Mouse (Mus musculus): ENCODE data around the gene Arhgap15.
"Not testable (repeated sequence)": the region's sequence is repeated elsewhere in the genome, so short reads cannot be mapped to it uniquely, and the experiment has no call there.

Gene Arhgap15

DNA sequence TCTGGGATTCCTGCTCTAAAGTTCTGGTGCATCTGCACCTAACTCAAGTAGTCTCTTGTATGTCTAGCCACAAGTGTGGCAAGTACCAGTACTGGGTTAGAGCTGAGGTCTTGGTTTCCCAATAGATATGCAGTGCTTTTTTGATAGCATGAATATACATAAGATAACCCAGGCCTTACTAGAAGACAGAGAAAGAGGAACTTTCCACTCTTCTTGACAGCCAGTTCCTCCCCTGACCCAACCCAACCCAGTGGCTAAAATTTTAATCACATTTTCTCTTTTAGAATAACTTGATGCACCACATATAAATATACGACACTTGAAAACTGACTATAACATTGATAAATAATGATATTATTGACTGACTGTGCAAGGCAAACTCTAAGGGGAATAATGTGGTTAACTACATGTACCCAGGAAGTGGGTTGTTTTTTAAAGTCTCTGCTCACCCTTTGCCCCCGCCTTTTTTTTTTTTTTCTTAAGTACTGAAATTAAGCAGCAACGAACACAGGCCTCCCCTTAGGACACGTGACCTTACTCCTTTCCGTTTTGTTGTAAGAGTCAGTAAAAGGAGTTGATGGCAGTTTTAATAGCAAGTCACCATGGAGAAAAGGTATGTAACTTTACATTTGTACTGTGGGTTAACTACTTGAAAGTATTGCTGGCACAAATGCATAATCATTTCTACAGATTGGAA lies at the start of gene Arhgap15:
Gene Arhgap15, plus strand, starts transcription at position 538 of the 697 bp plus-strand sequence.
- no peak for DNase-seq

DNA sequence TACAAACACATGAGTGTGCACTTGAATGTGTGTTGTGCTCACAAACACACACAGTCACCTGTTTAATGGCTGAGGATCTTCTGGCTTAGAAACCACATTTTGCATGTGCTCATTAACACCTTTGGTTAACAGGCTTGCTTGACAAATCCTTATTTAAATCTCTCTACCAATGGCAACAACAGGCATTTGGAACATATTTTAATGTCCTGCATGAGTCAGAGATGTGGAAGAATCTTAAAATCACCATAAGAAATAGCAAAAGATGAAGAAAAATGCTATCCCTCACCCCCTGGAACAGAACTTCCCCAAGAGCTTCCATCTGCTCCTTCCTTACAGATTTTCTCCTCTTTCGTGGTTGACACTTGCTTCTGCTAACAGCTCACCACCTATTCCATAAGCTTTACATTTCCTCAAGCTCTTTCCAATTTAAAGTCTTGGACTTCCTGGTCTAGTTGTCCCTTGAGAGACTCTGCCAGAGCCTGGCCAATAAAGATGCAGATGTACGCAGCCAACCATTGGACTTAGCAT lies 35.9 kb upstream of the Arhgap15 start:
- no peak for DNase-seq

DNA sequence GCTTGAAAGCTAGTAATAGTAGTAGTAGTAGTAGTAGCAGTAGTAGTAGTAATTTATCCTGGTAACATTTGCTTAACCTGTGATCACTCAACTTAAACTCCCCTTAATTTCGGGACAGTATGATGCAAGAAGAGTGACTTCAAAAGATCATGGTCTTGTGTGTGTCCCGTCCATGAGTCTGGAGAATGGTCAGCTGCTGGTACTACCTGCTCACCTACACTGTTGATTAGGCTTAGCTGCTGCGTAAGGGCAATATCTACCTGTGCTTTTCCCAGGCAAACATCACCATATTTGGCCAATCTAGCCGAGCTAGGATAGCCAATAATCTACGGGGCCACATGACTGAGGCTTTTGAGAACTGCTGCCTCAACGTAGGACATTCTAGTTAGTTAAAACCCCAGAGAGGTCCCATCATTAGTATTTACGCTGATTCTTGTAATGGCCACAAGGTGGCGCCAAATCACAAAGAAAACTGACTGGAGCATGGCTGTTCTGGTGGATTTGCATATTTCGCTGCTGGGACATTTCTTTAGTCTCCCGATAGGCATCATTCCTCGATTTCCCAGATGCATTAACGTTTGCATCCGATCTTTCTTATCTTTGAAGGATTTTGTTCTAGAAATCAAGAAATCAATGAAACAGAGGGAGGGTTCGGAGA lies 26.0 kb upstream of the Arhgap15 start:
- DNase-seq = peak in 1 of 2 experiments; percentile 47

DNA sequence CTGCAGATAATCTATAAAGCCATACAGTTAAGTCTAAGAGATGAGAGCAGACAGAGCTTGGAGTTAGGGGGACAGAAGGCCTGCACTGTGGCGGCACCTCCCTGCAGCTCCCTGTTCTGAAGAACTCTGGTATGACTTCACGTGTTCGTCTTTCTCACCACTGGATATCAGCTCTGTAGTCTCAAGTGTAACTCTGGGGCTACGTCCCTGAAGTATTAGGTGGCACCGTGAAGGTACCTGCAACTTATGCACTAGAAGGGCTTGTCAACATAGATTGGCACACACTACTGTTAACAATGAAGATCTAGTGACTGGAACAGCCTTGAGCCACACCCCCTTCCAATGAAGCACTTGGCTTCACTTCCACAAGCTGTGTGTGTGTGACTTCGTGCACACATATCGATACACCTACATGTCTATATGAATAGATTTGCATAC lies 25.5 kb upstream of the Arhgap15 start:
- DNase-seq = no peak

DNA sequence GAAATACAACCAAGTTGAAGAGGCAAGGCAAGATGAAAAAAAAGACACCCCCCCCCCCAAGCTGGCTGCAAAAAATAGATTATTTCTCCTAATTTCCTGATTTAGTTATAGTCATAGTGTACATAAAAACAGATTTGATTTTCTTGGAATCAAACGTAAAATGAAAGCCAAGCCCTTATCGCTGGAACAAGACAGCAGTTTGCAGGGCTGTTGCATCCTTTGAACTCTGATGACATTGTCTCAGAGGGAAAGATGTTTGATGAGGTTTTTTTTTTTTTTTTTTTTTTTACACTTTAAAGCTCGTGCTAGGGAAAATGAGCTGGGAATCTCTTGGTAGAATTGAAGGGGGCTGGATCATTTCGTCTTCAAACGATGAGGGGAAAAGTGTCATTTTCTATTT lies 21.4 kb upstream of the Arhgap15 start:
- DNase-seq = no peak

DNA sequence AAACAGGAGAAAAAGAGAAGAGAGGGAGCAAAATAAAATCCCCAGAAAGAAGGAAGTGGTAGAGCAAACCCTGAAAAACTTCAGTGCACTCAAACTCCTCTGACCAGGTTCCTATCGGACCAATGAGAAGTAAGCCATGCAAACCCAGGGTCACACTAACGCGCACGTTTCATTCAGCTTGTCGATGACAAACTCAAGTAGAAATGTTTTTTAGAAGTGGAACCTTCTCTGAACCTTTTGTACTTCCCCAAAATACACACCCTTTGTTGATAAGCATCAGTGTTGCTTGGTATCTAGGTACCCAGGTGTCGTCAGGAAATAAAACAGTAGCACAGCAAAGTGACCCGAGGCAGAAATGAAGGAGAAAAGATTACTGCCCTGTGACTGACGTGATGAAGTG lies 20.9 kb upstream of the Arhgap15 start:
- peak in 1 of 2 experiments; percentile 28 for DNase-seq

GRCm38 (mm10) chr2:43728831-43729230 lies 19.8 kb upstream of the Arhgap15 start:
- DNase-seq = no peak

DNA sequence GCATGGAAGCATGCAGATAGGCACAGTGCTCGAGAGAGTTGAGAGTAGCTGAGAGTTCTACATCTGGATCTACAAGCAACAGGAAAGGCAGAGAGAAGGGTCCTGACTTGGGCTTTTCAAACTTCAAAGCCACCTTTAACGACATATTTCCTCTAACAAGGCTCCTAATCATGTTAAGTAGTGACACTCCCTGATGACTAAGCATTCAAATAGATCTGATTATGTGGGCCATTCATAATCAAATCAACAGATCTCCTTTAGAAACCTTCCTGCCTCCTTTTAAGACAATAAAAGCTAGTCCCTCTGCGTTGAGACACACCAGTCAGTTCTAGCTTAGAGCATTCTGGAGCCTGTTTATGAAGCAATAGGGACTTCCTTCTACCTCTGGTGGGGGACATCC lies 16.2 kb upstream of the Arhgap15 start:
- no peak for DNase-seq

GRCm38 (mm10) chr2:43735071-43735470 lies 13.6 kb upstream of the Arhgap15 start:
- not testable (repeated sequence) for DNase-seq

DNA sequence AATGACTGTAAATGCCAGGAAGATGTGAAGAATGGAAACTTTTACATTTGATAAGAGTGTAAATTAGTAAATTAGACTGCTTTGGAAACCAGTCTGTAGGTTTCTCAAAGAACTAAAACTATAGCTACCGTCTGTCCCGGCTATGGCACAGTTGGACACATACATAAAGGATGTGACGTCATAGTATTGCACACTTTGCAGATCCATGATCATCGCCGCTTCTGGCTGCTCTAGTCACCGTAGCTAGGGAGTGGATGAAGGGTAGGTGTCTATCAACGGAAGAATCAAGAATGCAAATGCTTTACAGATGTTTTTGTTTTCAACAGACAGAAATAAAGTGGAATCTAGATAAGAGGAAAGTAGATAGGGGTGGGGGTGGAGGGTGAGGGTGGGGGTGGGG lies 11.1 kb upstream of the Arhgap15 start:
- no peak for DNase-seq

- peak in 1 of 2 experiments; percentile 48 for DNase-seq
These were observed 10.0 kb upstream of the Arhgap15 start for GRCm38 (mm10) chr2:43738562-43739112.

DNA sequence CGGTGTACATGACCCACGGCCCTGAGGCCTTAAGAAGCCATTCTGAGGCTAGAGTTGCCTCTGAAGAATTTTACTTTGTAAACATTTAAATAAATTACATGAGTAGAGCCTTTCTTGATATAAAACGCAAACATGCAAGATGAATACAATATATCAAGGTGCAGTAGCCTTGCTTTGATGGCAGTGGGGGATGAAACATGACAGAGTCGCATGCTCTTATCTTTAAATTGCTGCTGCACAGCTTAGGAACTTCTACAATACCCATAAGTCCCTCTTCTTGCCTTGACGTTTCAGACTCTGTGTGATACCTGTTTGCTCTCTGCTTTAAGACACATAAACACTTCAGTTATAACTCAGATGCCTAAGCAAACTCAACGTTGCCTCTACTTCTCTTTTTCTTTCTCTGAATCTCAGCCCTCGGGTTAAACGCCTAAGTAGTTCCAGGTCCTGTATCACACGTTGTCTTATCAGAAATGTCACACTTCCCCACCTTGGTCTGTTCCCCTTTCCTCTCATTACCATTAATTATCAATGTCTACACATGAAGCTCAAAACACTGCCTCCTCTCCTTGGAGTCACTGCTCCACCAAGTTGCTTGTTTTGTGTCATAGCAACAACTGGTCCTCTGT lies 9.3 kb upstream of the Arhgap15 start:
- no peak for DNase-seq

DNA sequence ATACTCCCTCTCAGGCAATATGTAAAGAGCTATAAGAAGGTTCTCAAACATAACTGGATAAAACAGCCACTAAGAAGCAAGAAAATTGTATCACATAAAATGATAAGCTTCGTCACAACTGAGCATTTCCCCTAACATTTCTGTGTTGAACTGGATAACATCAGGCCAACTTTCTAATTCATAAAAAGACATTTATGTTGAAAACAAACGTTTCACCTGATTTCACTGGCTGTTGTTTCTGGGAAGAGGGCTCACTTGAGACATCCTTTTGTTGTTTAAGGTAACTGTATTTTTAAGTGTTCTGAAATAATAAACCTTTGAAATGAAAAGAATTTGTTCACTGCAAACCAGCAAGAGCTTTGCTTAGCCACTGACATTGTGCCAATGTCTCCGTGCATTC lies 697 bp downstream of the Arhgap15 start:
- DNase-seq = no peak

GRCm38 (mm10) chr2:43755899-43756298 lies 7.3 kb downstream of the Arhgap15 start:
- no peak for DNase-seq

GRCm38 (mm10) chr2:43756626-43757025 lies 8.0 kb downstream of the Arhgap15 start:
- DNase-seq = no peak

DNA sequence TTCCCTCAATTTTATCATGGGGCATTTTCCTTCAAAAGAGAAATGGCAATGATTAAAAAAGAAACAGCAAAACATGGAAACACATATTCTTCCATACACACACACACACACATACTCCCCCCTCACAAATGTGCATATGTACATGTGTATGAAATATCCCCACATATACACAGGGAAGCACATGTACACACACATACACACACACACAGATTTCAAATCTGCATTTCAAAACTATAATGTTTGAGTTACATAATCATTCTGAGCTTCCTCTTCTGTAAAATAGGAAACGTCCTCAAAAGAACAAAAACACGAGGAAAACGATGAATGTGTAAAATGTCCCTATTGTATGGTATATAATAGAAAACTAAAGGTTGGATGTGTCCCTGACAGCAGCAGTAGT lies 13.1 kb downstream of the Arhgap15 start:
- DNase-seq = no peak

DNA sequence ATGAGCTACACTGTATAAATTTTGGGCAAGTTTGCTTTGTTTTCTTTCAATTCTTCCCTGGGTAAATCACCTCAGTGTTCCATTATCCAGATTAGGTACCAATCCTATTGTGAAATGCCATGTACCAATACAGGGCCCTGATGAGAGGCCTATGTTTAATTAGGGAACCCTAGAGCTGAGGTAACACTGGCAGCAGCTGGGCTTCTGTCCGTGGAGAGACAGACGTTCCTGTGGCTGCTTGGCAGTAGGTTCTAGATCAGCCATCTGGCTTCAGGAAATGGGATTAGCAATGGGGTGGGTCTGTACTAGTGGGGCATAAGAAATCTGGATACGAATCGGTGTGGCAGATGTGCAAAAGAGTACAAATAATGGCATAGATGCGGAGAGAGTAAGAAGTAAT lies 14.7 kb downstream of the Arhgap15 start:
- DNase-seq = no peak

GRCm38 (mm10) chr2:43764456-43764855 lies 15.8 kb downstream of the Arhgap15 start:
- DNase-seq = no peak

DNA sequence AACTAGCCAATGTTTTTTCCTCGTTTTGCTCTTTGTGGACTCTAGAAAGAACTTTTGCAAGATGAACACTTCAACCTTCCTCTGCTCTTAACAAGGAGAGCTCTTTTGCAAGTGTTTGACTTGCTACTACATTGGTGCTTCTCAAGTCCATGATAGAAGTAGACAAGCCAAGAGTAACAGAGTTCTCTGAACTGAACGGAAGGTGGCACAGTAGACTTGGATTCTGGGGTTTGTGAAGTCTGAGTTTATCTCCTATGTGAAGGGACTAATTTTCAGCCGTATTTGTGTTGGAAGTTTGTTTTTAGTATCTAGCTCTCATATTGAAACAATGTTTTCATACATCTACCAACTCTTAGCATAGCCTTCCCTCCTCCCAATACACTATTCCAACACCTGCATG lies 17.6 kb downstream of the Arhgap15 start:
- DNase-seq = no peak

GRCm38 (mm10) chr2:43769850-43770570 lies 21.4 kb downstream of the Arhgap15 start:
- no peak for DNase-seq

- DNase-seq = no peak
These were observed 24.0 kb downstream of the Arhgap15 start for GRCm38 (mm10) chr2:43772640-43773039.

- no peak for DNase-seq
These were observed 33.5 kb downstream of the Arhgap15 start for GRCm38 (mm10) chr2:43782157-43782556.

Measured in thymus, adult 18-20 months (tissue).